Mouse (Mus musculus): ENCODE data around the gene Calm1. TPM values are rescaled to one million over a fixed set of nuclear protein-coding genes. Genes with fewer than 3 reads are reported as not detected.

Calm1 gene
- polyA plus RNA-seq, 1 experiment: 859 TPM

- WGBS: 1% methylated on average over 29 of the region's 29 CpGs
- DNase-seq (ENCODE audit: low read depth, low spot score): no peak
These were observed 11.3 kb upstream of the Calm1 start for GRCm38 (mm10) chr12:100187756-100188430.

GRCm38 (mm10) chr12:100190802-100191201, 8.4 kb upstream of the Calm1 start:
- DNase-seq (ENCODE audit: low read depth, low spot score): no peak
- WGBS: 40% methylated on average over 6 of the region's 6 CpGs

GRCm38 (mm10) chr12:100194181-100194580, 5.1 kb upstream of the Calm1 start:
- WGBS: 86% methylated on average over 1 of the region's 1 CpGs
- DNase-seq (ENCODE audit: low read depth, low spot score): no peak

GRCm38 (mm10) chr12:100196786-100197185, 2.4 kb upstream of the Calm1 start:
- no peak for DNase-seq (ENCODE audit: low read depth, low spot score)
- 84% methylated on average over 7 of the region's 7 CpGs for WGBS

- WGBS: 1% methylated on average over 85 of the region's 86 CpGs
- no peak for DNase-seq (ENCODE audit: low read depth, low spot score)
These were observed 833 bp downstream of the Calm1 start for GRCm38 (mm10) chr12:100199891-100200644.

- no peak for DNase-seq (ENCODE audit: low read depth, low spot score)
- 2% methylated on average over 29 of the region's 29 CpGs for WGBS
These were observed 1.6 kb downstream of the Calm1 start for GRCm38 (mm10) chr12:100200645-100201362.

GRCm38 (mm10) chr12:100201363-100201711, 2.1 kb downstream of the Calm1 start:
- 6% methylated on average over 4 of the region's 4 CpGs for WGBS
- no peak for DNase-seq (ENCODE audit: low read depth, low spot score)

- under 1% methylated on average over 13 of the region's 13 CpGs for WGBS
- no peak for DNase-seq (ENCODE audit: low read depth, low spot score)
These were observed 2.6 kb downstream of the Calm1 start for GRCm38 (mm10) chr12:100201838-100202237.

GRCm38 (mm10) chr12:100203759-100204158, 4.5 kb downstream of the Calm1 start:
- no peak for DNase-seq (ENCODE audit: low read depth, low spot score)
- WGBS: 44% methylated on average over 3 of the region's 3 CpGs

- WGBS: 73% methylated on average over 8 of the region's 8 CpGs
- DNase-seq (ENCODE audit: low read depth, low spot score): no peak
These were observed 5.9 kb downstream of the Calm1 start for GRCm38 (mm10) chr12:100205156-100205555.

GRCm38 (mm10) chr12:100206521-100206920, 7.3 kb downstream of the Calm1 start:
- no peak for DNase-seq (ENCODE audit: low read depth, low spot score)
- WGBS: 62% methylated on average over 3 of the region's 3 CpGs

- 78% methylated on average over 5 of the region's 5 CpGs for WGBS
- no peak for DNase-seq (ENCODE audit: low read depth, low spot score)
These were observed 7.7 kb downstream of the Calm1 start for GRCm38 (mm10) chr12:100206926-100207325.

GRCm38 (mm10) chr12:100209701-100210478, 10.7 kb downstream of the Calm1 start:
- WGBS: 64% methylated on average over 10 of the region's 10 CpGs
- DNase-seq (ENCODE audit: low read depth, low spot score): no peak

- DNase-seq (ENCODE audit: low read depth, low spot score): no peak
- WGBS: 5% methylated on average over 5 of the region's 5 CpGs
These were observed 11.7 kb downstream of the Calm1 start for GRCm38 (mm10) chr12:100210973-100211372.

GRCm38 (mm10) chr12:100211453-100212185, 12.4 kb downstream of the Calm1 start:
- 60% methylated on average over 5 of the region's 5 CpGs for WGBS
- no peak for DNase-seq (ENCODE audit: low read depth, low spot score)

GRCm38 (mm10) chr12:100212397-100212796, 13.2 kb downstream of the Calm1 start:
- 22% methylated on average over 3 of the region's 3 CpGs for WGBS
- no peak for DNase-seq (ENCODE audit: low read depth, low spot score)

GRCm38 (mm10) chr12:100213162-100213561, 13.9 kb downstream of the Calm1 start:
- no peak for DNase-seq (ENCODE audit: low read depth, low spot score)
- WGBS: 46% methylated on average over 2 of the region's 2 CpGs

- DNase-seq (ENCODE audit: low read depth, low spot score): no peak
- WGBS: 94% methylated on average over 10 of the region's 10 CpGs
These were observed 14.9 kb downstream of the Calm1 start for GRCm38 (mm10) chr12:100214156-100214555.

- 22% methylated on average over 3 of the region's 3 CpGs for WGBS
- DNase-seq (ENCODE audit: low read depth, low spot score): no peak
These were observed 15.5 kb downstream of the Calm1 start for GRCm38 (mm10) chr12:100214738-100215137.
